Mouse (Mus musculus): Measurements from ENCODE around the gene Samd10. TPM values are rescaled to one million over a fixed set of nuclear protein-coding genes. Genes with fewer than 3 reads are reported as not detected.

Gene Samd10
- polyA plus RNA-seq, 1 experiment: 3.6 TPM

DNA sequence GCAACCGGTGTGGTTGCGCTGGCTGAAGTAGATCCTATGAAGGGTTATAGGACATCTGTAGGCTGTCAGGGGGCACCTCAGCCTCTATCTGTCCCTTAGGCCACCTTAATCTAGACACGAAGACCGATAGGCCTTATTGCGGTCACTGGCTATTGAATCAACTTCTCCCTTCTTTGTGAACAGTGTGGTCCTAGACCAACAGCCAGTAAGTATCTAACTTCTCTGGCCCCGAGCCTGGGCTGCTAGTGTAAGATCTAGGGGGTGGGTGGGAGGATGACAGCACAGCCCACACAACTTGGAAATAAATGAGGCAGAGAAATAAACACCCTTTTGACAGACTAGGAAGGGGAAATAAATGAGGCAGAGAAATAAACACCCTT lies 6.0 kb downstream of the Samd10 start:
- TF ChIP-seq CTCF (IDR thresholded peaks at IDR 0.05; ENCODE audit: borderline replicate concordance, insufficient read depth, low read length) (no peak), POLR2A (IDR thresholded peaks at IDR 0.05; ENCODE audit: low read depth, low read length) (no peak)
- H3K27ac ChIP-seq (ENCODE audit: insufficient read depth, low read length): peak overlapping the region; percentile 37
- H3K4me3 ChIP-seq (ENCODE audit: insufficient read depth, low read length): peak overlapping the region; percentile 56
- peaks cover 11% of the 10 kb centered on the region for H3K4me1 ChIP-seq (ENCODE audit: control insufficient read depth, insufficient read depth, low read length)

DNA sequence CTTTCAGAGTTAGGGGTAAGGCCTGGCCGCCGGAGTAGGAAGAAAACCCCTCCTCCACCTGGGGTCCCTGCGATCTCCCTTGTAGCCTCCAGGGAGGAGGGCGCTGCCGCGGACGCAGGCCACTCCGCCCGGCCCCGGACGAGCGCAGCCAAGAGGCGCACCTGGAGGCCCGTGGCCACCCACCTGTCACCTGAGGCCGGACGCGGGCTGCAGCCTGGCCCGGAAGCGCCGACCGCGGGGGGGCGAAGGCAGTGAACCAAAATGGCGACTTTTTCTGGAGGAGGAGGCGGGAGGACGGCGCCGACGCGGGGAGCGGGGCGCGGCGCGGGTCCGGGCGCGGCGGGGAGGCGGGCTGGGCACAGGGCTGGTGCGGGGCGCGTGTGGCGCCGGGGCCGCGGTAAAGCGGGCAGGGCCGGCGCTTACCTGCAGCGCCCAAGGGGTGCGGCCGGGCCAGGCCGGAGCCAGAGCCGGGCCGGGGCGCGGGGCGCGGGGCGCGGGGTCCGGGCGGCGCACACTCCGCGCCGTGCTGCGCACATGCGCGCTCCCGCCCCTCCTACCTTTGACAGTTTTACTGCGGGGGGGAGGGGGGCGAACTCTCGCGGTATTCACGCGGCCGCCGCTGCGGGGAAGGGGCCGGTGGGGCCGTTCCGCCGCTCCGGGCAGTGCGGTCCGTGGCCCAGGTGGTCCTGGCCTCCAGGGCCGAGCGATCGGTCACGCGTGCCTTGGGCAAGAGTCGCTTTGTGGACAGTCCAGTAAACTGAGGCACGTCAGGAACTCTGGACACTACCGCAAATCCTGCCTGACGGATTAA lies 6.6 kb downstream of the Samd10 start, which contains the start of gene Zfp512b:
TSS of gene Zfp512b (minus strand) at position 573 of the 811 bp plus-strand sequence.
- Histone ChIP-seq H3K4me1 (ENCODE audit: control insufficient read depth, insufficient read depth, low read length) (peaks cover 8% of the 10 kb centered on the region), H3K4me3 (ENCODE audit: insufficient read depth, low read length) (peak within 1 kb of the TSS; percentile 96), H3K27ac (ENCODE audit: insufficient read depth, low read length) (peak within 1 kb of the TSS; percentile 37)
- TF ChIP-seq CTCF (IDR thresholded peaks at IDR 0.05; ENCODE audit: borderline replicate concordance, insufficient read depth, low read length) (no peak), POLR2A (IDR thresholded peaks at IDR 0.05; ENCODE audit: low read depth, low read length) (peak; percentile 94)

DNA sequence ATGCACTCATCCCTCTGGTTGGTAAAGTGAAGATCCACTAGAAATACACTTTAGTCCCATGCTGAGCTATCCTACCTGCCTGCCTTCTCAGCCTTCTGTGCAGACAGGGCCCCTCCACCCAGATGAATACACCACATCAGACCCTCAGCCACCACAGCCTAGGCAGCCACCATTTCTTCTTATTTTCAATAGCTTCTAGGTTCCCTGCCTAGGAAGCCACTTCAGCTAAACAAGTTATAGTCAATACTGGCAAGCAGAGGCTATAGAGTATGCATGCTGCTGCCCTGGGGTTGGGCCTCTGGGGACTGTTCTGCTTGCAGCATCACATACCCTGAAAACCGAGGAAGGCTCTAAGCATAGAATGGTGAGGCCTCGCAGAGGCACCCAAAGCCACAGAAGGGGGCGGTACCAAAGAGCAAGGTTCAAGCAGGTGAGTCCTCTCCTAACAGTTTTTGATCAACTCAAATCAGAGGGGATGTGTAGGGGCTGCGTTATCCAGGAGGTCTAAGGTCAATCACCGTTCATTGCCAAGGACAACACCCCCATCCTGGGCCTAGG lies 7.4 kb downstream of the Samd10 start, which contains the start of gene Prpf6:
TSS of gene Prpf6 (plus strand) at position 341 of the 558 bp plus-strand sequence.
- H3K4me1 ChIP-seq (ENCODE audit: control insufficient read depth, insufficient read depth, low read length): peaks cover 3% of the 10 kb centered on the region; the same call in 1 of the 2 replicates
- no peak for TF ChIP-seq POLR2A (IDR thresholded peaks at IDR 0.05; ENCODE audit: low read depth, low read length)
- TF ChIP-seq CTCF (IDR thresholded peaks at IDR 0.05; ENCODE audit: borderline replicate concordance, insufficient read depth, low read length): no peak
- no peak within 1 kb of the TSS; the same call in 1 of the 2 replicates for H3K27ac ChIP-seq (ENCODE audit: insufficient read depth, low read length)
- peak within 1 kb of the TSS; percentile 96 for H3K4me3 ChIP-seq (ENCODE audit: insufficient read depth, low read length)

DNA sequence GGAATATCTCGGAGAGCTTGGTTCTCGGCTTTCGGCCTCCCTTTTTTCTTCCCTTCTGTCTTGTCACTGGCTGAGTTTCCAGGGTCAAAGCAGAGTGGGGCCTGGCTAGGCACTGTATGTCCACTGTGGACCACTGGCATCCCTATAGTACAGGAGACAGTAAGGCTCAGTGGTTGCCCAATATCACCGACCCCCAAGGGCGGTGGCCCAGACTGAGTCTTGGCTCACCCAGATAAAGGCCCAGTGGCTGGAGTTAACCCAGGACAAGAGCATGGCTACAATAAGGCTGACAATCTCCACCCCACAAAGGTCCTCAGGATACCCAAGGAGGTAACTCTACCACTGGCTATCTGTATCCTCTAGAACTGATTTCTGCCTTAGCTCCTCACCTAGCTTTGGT lies 8.5 kb downstream of the Samd10 start:
- no peak overlapping the region for H3K4me3 ChIP-seq (ENCODE audit: insufficient read depth, low read length)
- no peak overlapping the region for H3K27ac ChIP-seq (ENCODE audit: insufficient read depth, low read length)
- peaks cover 3% of the 10 kb centered on the region; the same call in 1 of the 2 replicates for H3K4me1 ChIP-seq (ENCODE audit: control insufficient read depth, insufficient read depth, low read length)
- TF ChIP-seq POLR2A (IDR thresholded peaks at IDR 0.05; ENCODE audit: low read depth, low read length): no peak
- no peak for TF ChIP-seq CTCF (IDR thresholded peaks at IDR 0.05; ENCODE audit: borderline replicate concordance, insufficient read depth, low read length)

DNA sequence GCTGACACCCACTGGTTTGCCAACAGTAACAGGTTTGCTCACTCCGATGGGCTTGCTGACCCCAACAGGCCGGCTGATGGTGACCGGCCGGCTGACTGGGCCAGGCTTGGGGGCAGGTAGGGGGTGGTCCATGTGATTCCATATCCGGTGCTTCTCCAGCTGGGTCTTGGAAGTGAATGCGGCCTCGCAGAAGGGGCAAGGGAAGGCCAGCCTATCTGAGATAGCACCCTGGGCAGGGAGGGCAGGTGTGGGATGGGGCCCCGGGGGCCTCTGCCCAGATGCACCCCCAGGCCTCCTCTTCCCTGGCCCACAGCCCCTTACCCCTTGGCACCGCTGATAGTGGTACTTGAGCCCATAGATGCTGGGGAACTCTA lies 9.3 kb downstream of the Samd10 start:
- Histone ChIP-seq H3K4me1 (ENCODE audit: control insufficient read depth, insufficient read depth, low read length) (peaks cover 3% of the 10 kb centered on the region; the same call in 1 of the 2 replicates), H3K27ac (ENCODE audit: insufficient read depth, low read length) (no peak overlapping the region), H3K4me3 (ENCODE audit: insufficient read depth, low read length) (no peak overlapping the region)
- TF ChIP-seq CTCF (IDR thresholded peaks at IDR 0.05; ENCODE audit: borderline replicate concordance, insufficient read depth, low read length) (no peak), POLR2A (IDR thresholded peaks at IDR 0.05; ENCODE audit: low read depth, low read length) (no peak)

DNA sequence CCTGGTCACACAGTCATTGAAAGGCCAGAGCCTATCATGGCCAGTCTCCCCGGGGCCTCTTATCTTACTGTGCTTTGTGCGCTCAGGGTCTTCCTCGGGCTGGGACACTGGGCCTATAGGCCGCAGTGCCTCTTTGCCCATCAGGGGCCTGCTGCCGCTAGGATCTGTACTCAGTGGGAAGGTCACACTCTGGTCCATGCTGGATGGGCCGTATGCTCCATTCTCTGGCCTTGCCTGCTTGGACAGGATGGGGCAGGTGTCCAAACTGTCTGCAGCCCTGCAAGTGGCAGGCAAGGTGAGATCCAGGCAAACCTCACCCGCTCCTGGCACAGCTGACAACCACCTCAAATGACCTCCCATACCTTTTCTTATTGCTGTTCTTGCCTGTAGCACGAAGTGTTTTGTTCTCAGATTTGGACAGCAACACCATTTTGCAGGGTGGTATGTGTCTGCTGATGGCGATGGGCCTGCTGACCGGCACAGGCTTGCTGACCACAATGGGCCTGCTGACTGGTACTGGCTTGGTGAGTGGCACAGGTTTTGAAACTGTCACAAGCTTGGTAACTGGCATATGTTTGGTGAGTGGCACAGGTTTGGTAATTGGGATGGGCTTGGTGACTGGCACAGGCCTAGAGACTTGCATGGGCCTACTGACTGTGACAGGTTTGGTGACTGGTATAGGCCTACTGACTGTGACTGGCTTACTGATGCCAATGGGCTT lies 9.8 kb downstream of the Samd10 start:
- Histone ChIP-seq H3K27ac (ENCODE audit: insufficient read depth, low read length) (no peak overlapping the region), H3K4me3 (ENCODE audit: insufficient read depth, low read length) (no peak overlapping the region), H3K4me1 (ENCODE audit: control insufficient read depth, insufficient read depth, low read length) (peaks cover 3% of the 10 kb centered on the region; the same call in 1 of the 2 replicates)
- TF ChIP-seq POLR2A (IDR thresholded peaks at IDR 0.05; ENCODE audit: low read depth, low read length) (no peak), CTCF (IDR thresholded peaks at IDR 0.05; ENCODE audit: borderline replicate concordance, insufficient read depth, low read length) (no peak)

DNA sequence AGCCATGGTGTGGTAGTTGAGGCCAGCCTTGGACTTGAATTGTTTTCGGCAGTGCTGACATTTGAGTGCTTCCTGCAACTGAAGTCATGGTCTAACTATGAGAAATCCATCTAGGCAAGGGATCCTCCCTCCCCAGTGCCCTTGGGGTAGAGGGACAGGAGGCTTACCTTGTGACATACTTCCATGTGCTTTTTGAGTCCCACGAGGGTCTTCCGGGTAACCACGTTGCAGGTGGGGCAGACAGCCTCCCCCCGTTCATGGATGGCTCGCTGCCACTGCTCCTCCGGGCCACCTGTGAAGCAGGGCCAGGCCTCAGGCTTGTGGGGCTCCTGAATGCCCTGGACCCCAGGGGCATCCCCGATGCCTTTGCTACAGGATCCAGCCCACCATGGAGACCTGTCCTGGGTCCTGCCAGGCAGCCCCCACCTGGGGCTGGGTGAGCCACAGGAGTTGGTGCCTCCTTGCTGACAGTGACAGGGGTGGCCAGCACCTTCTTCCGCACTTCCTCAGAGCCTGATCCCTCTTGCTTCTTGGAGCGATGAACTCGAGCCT lies 10.7 kb downstream of the Samd10 start:
- Histone ChIP-seq H3K27ac (ENCODE audit: insufficient read depth, low read length) (no peak overlapping the region), H3K4me1 (ENCODE audit: control insufficient read depth, insufficient read depth, low read length) (peaks cover 3% of the 10 kb centered on the region; the same call in 1 of the 2 replicates), H3K4me3 (ENCODE audit: insufficient read depth, low read length) (no peak overlapping the region)
- TF ChIP-seq CTCF (IDR thresholded peaks at IDR 0.05; ENCODE audit: borderline replicate concordance, insufficient read depth, low read length) (no peak), POLR2A (IDR thresholded peaks at IDR 0.05; ENCODE audit: low read depth, low read length) (no peak)

DNA sequence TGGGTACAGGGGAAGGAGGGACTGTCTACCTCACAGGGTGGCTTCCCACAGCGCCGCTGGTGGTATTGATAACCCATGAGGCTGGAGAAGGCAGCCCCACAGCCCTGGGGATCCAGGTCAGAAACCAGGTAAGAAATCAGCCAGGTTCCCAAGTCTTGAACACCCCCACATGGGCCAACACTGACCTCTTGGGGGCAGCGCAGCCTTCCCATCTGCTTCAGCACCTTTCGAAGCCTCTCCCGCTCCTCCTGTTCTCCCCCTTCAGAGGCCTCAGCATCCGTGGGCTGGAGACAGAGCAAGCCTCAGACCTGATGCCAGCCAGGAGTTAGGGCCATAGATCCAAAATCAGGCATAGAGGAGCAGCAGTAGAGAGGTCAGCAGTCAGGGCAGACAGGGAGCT lies 11.2 kb downstream of the Samd10 start:
- no peak overlapping the region for H3K4me3 ChIP-seq (ENCODE audit: insufficient read depth, low read length)
- peaks cover 3% of the 10 kb centered on the region; the same call in 1 of the 2 replicates for H3K4me1 ChIP-seq (ENCODE audit: control insufficient read depth, insufficient read depth, low read length)
- H3K27ac ChIP-seq (ENCODE audit: insufficient read depth, low read length): no peak overlapping the region
- TF ChIP-seq CTCF (IDR thresholded peaks at IDR 0.05; ENCODE audit: borderline replicate concordance, insufficient read depth, low read length): no peak
- no peak for TF ChIP-seq POLR2A (IDR thresholded peaks at IDR 0.05; ENCODE audit: low read depth, low read length)

DNA sequence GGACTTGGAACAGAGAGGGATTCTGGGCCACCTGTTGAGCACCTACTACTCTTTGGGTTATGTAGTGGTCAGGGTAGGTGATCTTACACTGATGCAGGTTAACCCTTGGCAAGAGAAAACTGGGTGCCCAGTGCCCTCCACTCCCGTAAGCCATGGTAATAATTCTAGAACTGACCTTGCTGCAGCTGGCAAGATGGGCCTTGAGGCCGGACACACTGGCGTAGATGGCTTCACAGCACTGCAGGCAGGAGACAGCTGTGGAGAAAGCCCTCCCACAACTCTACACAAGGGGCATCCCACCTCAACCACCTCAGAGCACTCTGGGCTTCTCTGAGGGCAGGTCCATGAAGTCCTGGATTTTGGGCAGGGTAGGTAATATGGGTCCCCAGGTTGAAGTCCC lies 12.9 kb downstream of the Samd10 start:
- peaks cover under 1% of the 10 kb centered on the region; the same call in 1 of the 2 replicates for H3K4me1 ChIP-seq (ENCODE audit: control insufficient read depth, insufficient read depth, low read length)
- no peak overlapping the region for H3K27ac ChIP-seq (ENCODE audit: insufficient read depth, low read length)
- H3K4me3 ChIP-seq (ENCODE audit: insufficient read depth, low read length): no peak overlapping the region
- TF ChIP-seq CTCF (IDR thresholded peaks at IDR 0.05; ENCODE audit: borderline replicate concordance, insufficient read depth, low read length): no peak
- no peak for TF ChIP-seq POLR2A (IDR thresholded peaks at IDR 0.05; ENCODE audit: low read depth, low read length)
